Mouse (Mus musculus) embryonic facial prominence, embryonic 15.5 days (tissue): ENCODE data around the gene Ropn1. TPM values are rescaled to one million over a fixed set of nuclear protein-coding genes. Genes with fewer than 3 reads are reported as not detected.

Experiments used
- polyA plus RNA-seq: library from polyadenylated mRNA; unstranded; fragments of >200 nt; fragmentation: Nextera tagmentation; extraction: Ambion mirVana; gene quantifications from 2 replicates; pipeline ENCODE4 v1.2.1, GENCODE M21; 2015

Ropn1 gene
- polyA plus RNA-seq, 1 experiment from 2014 or later: not detected

Other genes starting within 250 kb of the Ropn1 start
- 12.7 and 14.3 TPM in 2 replicates for gene Kalrn, start 76.4 kb upstream of the Ropn1 start, polyA plus RNA-seq
- gene Ccdc14, start 40.7 kb downstream of the Ropn1 start, polyA plus RNA-seq: 5.7 and 6.2 TPM in 2 replicates
- 25.0 and 28.1 TPM in 2 replicates for gene Mylk, start 95.3 kb downstream of the Ropn1 start, polyA plus RNA-seq